ENCODE assay signal across 9 mouse cellular contexts in genomic region chr15:83691901-83692361, GRCm38 (mm10). TPM values are rescaled to one million over a fixed set of nuclear protein-coding genes. Genes with fewer than 3 reads are reported as not detected.
DNase-seq lines count a peak whose midpoint lies in the region; ATAC-seq lines count a peak whose summit lies in the region.
"Had no signal": no experiment of that assay in that cellular context is flagged by ENCODE, and none has a peak within 500 bp of the region (broad histone marks: within the 10 kb centered on the region; RNA-seq: fewer than 3 reads in every experiment).

No protein-coding gene starts in this region.

- 0 out of 2 replicates have a peak overlapping the region, but pooled peaks have one; percentile 38 for H3K27ac ChIP-seq in midbrain, embryonic 10.5 days (replicated peaks)
- no peak overlapping the region for H3K27ac ChIP-seq in midbrain, embryonic 11.5 days (ENCODE audit: low read depth, low read length)

- no peak overlapping the region for H3K4me2 ChIP-seq in midbrain, embryonic 11.5 days

- no peak for ATAC-seq in midbrain, embryonic 11.5 days (ENCODE audit: low FRiP score)
- ATAC-seq in activated CD4-positive, CD25-positive, alpha-beta regulatory T cell, adult 4 months, result no peak

- peaks cover 94% of the 10 kb centered on the region for H3K36me3 ChIP-seq in midbrain, embryonic 10.5 days
- H3K36me3 ChIP-seq in midbrain, embryonic 11.5 days (ENCODE audit: control insufficient read depth, insufficient read depth, low read length), result no peaks in the 10 kb centered on the region

- peaks cover 41% of the 10 kb centered on the region for H3K4me1 ChIP-seq in midbrain, embryonic 10.5 days
- peaks cover 2% of the 10 kb centered on the region; the same call in 1 of the 2 replicates for H3K4me1 ChIP-seq in midbrain, embryonic 11.5 days (ENCODE audit: control insufficient read depth, insufficient read depth, low read length)

- H3K27me3 ChIP-seq in midbrain, embryonic 10.5 days (ENCODE audit: low read depth, poor library complexity, severe bottlenecking), result peaks cover 16% of the 10 kb centered on the region; the same call in 1 of the 2 replicates
- no peaks in the 10 kb centered on the region for H3K27me3 ChIP-seq in midbrain, embryonic 11.5 days (ENCODE audit: control insufficient read depth, insufficient read depth, low read length)

- no peak overlapping the region for H3K4me3 ChIP-seq in midbrain, embryonic 10.5 days
- H3K4me3 ChIP-seq in midbrain, embryonic 11.5 days (ENCODE audit: low read depth, low read length), result no peak overlapping the region

- intact Hi-C loops in heart, postnatal 36 days (cut with DNase I), result no loop called here

- WGBS in midbrain, embryonic 10.5 days, result 62% methylated on average over 8 of the region's 8 CpGs
- WGBS in midbrain, embryonic 11.5 days, result 61% methylated on average over 8 of the region's 8 CpGs

- no peak overlapping the region for H3K9ac ChIP-seq in midbrain, embryonic 11.5 days (ENCODE audit: low read length)

- no peaks in the 10 kb centered on the region for H3K9me3 ChIP-seq in midbrain, embryonic 10.5 days (replicated peaks)
- no peaks in the 10 kb centered on the region for H3K9me3 ChIP-seq in midbrain, embryonic 11.5 days (ENCODE audit: control insufficient read depth, low read length)

- peak; percentile 98 for DNase-seq in heart, adult 11 months
- no peak for DNase-seq in heart, postnatal 36 days
- no peak for DNase-seq in midbrain, embryonic 10.5 days (ENCODE audit: low spot score)
- DNase-seq in midbrain, embryonic 11.5 days (ENCODE audit: low spot score, missing footprints), result no peak
- DNase-seq in heart, postnatal 4 days, result peak; percentile 51
- no peak for DNase-seq in spleen, postnatal 4 days (ENCODE audit: low spot score in 2 of 2)
- DNase-seq in adrenal gland, postnatal 25 days, result no peak

RNA-seq across cellular contexts. Expression of gene Scube1, which starts 32.9 kb away (rescaled TPM):
- total RNA-seq in heart, postnatal 36 days (2021), result 1 to 10 TPM; 1.3 TPM
- 64.4 and 74.8 TPM in 2 replicates for polyA plus RNA-seq in midbrain, embryonic 10.5 days (2016; fragmentation: Nextera tagmentation; extraction: Ambion mirVana)
- polyA plus RNA-seq in midbrain, embryonic 11.5 days (2014; fragmentation: Nextera tagmentation; extraction: Ambion mirVana), result 27.8 and 31.4 TPM in 2 replicates
- total RNA-seq in heart, postnatal 4 days (2021), result 1 to 10 TPM; 4.2 to 5.4 TPM
- polyA plus RNA-seq in activated CD4-positive, CD25-positive, alpha-beta regulatory T cell, adult 4 months (2017; shearing (Covaris generic)), result not detected
- total RNA-seq in adrenal gland, postnatal 25 days (2021), result 3.9 and 4.8 TPM in 2 replicates
- total RNA-seq: hematopoietic stem cell, adult 5-6 weeks had no signal

Comparison
In these comparisons a context has a peak if more than half of its experiments do, and no peak if none do; other contexts are left out.
1. DNase-seq: peak in heart, adult 11 months (single experiment) and heart, postnatal 4 days (single experiment); none in heart, postnatal 36 days (0 of 2), midbrain, embryonic 10.5 days (single experiment), midbrain, embryonic 11.5 days (single experiment), spleen, postnatal 4 days (0 of 2) and adrenal gland, postnatal 25 days (single experiment).